Mouse (Mus musculus) erythroblast, embryonic 14.5 days (primary cell): ENCODE measurements around the gene Smtn. TPM values are rescaled to one million over a fixed set of nuclear protein-coding genes. Genes with fewer than 3 reads are reported as not detected.

Source experiments
- H3K27me3 ChIP-seq: 2 replicates; pipeline ENCODE4 v1.6.1; 2012; ENCODE audit warnings: inconsistent platforms; ENCODE audit not compliant: control insufficient read depth
- H3K36me3 ChIP-seq: 2 replicates; pipeline ENCODE4 v1.6.1; 2012; ENCODE audit warnings: mild to moderate bottlenecking, inconsistent platforms; ENCODE audit not compliant: control insufficient read depth
- H3K4me1 ChIP-seq: 2 replicates; pipeline ENCODE4 v1.6.1; 2012; ENCODE audit warnings: inconsistent platforms; ENCODE audit not compliant: control insufficient read depth
- H3K4me3 ChIP-seq: replicated peaks from 2 replicates; pipeline ENCODE3; 2012; ENCODE audit warnings: moderate library complexity, mild to moderate bottlenecking, inconsistent platforms
- H3K9me3 ChIP-seq: 2 replicates; pipeline ENCODE4 v1.6.1; 2012; ENCODE audit warnings: low read length, inconsistent platforms, mixed read lengths; ENCODE audit not compliant: control insufficient read depth
- GATA1 ChIP-seq: IDR thresholded peaks from 2 replicates; pipeline ENCODE4 v1.6.1; 2012; ENCODE audit warnings: low read length, inconsistent platforms, mixed read lengths
- TAL1 ChIP-seq: IDR thresholded peaks from 3 replicates; pipeline ENCODE4 v1.6.1; 2012; ENCODE audit warnings: low read length, inconsistent platforms, mixed read lengths
- polyA plus RNA-seq: library from polyadenylated mRNA; stranded (reverse); fragments of >175 nt; gene quantifications from 2 replicates; pipeline ENCODE4 v1.2.3, GENCODE M21; 2012

Gene Smtn
- polyA plus RNA-seq, 1 experiment = 0.65 TPM

DNA sequence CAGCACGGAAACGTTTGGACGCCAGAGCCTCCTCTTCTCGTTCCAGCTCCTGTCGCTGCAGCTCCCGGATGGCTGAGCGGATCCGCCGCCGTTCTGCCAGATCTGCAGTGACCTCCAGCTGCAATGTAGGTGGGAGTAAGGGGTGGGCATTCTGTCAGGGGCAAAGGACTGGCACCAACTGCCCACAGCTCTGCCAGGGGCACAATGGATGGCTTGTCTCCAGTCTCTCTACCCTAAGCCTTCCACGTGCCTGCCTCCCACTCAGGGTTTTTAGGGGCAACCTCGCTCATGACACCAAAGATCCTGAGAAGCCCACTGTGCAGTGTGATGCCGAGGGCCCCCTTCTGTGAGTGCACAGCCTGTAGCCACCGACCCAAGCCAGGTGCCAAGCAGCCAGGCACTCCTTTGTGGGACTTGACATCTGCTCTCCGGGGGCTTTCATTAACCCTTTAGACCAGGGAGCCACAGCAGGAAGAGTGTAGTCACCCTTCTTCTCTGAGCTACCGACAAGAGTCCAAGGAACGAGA is 6.9 kb downstream of the Smtn start:
- no peaks in the 10 kb centered on the region for H3K9me3 ChIP-seq
- H3K4me3 ChIP-seq = no peak overlapping the region
- H3K27me3 ChIP-seq = no peaks in the 10 kb centered on the region; the same call in 1 of the 2 replicates
- H3K36me3 ChIP-seq = peaks cover 26% of the 10 kb centered on the region; the same call in 1 of the 2 replicates
- peaks cover 23% of the 10 kb centered on the region for H3K4me1 ChIP-seq
- TF ChIP-seq GATA1 (no peak), TAL1 (no peak)

DNA sequence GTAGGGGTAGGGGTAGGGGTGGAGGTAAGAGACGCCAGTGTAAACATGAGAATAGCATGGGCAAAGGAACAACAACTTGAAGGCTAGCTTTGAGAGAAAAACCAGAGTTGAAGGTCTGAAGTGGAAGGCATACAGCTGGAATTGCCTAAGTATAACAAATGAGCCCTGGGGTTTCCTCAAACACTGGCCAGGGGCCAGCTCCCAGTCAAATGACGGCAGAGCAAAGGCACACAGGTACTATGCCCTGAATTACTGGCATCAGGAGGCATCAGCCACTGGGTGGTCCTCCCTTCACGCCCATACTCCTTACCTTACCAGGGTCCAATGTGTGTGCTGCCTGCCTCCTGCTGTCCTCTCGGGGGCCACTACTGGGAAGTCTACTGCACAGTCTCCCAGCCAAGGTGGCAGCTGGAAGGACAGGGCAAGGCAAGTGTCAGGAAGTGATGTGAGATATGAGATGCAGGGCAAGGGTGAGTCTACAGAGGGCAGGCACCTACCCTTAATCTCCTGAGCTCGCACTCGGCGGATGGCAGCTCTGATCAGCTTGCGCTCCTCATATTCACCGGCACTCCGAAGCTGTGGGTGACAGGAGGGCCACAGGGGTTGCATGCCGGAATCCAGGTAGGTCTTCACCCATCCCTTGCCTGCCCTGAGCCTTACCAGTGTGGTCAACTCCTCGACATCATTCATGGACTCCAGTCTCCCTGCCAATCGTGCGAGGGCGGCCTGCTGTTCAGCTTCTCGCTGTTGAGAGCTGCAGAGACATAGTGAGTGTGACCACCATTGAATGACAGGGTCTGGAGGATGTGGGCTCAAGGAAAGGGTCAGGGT is 8.1 kb downstream of the Smtn start:
- Histone ChIP-seq H3K27me3 (no peaks in the 10 kb centered on the region), H3K4me1 (peaks cover 14% of the 10 kb centered on the region), H3K4me3 (no peak overlapping the region), H3K9me3 (no peaks in the 10 kb centered on the region), H3K36me3 (peaks cover 31% of the 10 kb centered on the region; the same call in 1 of the 2 replicates)
- TF ChIP-seq TAL1 (no peak), GATA1 (no peak)

DNA sequence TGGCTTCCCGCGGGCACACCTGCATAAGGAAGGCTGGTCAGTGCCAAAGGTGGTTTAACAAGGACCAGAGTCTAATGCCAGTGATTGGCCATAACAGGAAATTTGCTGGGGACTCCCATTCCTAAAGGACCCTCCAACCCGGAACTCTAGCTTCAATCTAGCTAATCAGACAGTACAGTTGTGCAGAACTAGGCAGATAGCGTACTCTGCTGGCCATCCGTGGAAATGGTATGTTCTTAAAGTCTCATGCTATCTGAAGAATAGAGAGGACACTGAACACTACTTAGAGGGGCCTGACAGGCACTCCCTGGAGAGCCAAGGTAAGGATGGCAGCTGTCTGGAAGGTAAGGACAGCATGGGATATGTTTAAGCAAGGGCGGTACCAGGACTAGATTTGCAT is 8.8 kb downstream of the Smtn start:
- no peak overlapping the region for H3K4me3 ChIP-seq
- TF ChIP-seq TAL1 = no peak
- no peak for TF ChIP-seq GATA1
- H3K27me3 ChIP-seq = no peaks in the 10 kb centered on the region
- H3K36me3 ChIP-seq = peaks cover 31% of the 10 kb centered on the region; the same call in 1 of the 2 replicates
- H3K9me3 ChIP-seq = no peaks in the 10 kb centered on the region
- peaks cover 14% of the 10 kb centered on the region for H3K4me1 ChIP-seq

DNA sequence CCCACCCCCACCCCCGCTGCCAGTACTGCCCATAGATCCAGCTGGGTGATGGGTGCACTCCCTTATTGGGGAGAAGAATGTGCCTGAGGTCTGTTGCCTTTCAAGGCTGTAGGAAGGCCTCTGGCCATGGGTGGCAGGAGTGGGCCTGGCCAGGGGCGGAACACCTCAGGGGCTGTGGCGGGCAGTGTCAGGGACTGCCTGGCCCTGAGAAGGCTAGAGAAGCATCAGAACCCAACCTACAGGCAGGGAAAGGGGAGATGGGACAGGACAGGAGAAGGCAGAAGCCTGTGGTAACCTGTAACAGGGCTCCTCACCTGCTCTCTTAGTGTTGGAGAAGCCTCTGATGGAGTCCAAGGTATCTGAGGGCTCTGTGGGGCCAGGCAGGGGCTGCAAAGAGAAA is 9.7 kb downstream of the Smtn start:
- TF ChIP-seq GATA1 = no peak
- no peak for TF ChIP-seq TAL1
- Histone ChIP-seq H3K9me3 (no peaks in the 10 kb centered on the region), H3K27me3 (no peaks in the 10 kb centered on the region), H3K4me1 (peaks cover 10% of the 10 kb centered on the region), H3K4me3 (no peak overlapping the region), H3K36me3 (peaks cover 36% of the 10 kb centered on the region; the same call in 1 of the 2 replicates)

DNA sequence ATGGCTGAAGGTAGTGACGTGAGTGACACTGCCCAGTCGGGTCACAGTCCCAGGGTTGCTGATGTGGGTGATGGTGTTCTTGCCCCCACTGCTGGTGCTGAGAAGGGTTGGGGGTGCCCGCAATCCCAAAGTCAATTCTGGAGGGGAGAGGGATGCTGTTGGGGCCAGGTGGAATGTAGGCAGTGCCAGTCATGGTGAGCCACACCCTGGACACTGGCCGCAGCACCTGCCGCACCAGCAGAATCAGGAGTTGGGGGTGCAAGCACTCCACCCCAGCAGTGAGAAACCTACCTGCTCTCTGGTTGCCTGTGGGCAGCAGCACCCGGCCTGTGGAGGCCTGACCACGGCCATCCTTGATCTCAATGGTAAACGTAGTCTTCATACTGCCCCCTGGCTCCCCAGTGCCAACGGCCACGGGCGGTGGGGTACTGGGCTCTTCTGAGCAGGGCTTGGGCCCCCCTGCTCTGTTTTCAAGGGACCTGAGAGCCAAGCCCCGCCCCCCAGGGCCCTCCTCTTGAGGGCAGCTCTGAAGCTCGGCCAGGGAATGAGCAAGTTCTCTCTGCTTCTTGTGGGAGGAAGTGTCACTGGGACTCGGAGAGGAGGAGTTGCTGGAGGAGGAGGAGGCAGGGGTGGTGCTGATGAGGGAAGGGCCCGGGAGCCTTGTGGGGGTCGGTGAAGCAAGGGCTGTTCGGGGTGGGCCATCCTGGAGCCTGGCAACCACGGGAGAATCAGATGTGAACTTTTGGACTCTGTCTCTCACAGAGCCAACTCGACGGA is 10.7 kb downstream of the Smtn start:
- TF ChIP-seq GATA1 = no peak
- TF ChIP-seq TAL1 = no peak
- Histone ChIP-seq H3K9me3 (no peaks in the 10 kb centered on the region), H3K4me3 (no peak overlapping the region), H3K4me1 (no peaks in the 10 kb centered on the region), H3K36me3 (peaks cover 41% of the 10 kb centered on the region; the same call in 1 of the 2 replicates), H3K27me3 (no peaks in the 10 kb centered on the region)

DNA sequence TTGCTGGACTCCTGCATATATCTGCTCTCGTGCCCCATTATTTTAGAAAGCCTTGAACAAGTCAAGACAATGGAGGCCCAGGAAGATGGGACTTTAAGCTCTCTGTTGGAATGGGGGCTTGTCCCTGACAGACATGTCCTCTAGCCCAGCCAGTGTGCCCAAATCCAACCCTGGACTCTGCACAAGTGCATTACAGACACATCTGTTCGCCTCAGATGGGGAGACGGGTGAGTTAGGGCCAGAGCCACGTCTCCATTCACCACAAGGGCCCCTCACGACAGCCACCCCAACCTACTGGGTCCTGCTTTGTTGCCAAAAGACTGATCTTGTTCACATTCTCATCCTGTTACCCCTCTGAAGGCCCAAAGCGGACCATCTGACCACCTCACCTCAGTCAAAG is 12.2 kb downstream of the Smtn start:
- Histone ChIP-seq H3K4me3 (no peak overlapping the region), H3K4me1 (no peaks in the 10 kb centered on the region), H3K9me3 (no peaks in the 10 kb centered on the region), H3K27me3 (no peaks in the 10 kb centered on the region), H3K36me3 (peaks cover 45% of the 10 kb centered on the region; the same call in 1 of the 2 replicates)
- TF ChIP-seq TAL1 = no peak
- no peak for TF ChIP-seq GATA1

DNA sequence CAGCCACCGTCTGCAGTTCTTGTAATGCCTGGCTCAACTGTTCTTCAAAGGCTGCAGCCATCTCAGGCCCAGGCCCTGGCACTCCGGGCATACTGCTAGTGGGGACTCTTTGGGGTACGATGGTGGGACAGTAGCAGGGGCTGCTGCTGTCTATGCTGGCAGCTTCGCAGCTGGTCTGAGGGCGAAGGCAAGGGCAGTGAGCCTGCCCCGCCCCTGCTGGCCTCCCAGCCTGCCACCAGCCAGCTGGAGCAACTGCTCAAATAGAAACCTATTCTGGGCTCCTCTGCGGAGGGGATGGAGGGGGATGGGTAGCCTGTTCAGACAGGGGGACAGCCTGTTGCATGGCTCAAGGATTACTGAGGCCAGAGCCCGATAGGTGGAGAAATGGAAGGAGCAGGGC is 12.6 kb downstream of the Smtn start:
- no peak overlapping the region for H3K4me3 ChIP-seq
- peaks cover 41% of the 10 kb centered on the region; the same call in 1 of the 2 replicates for H3K36me3 ChIP-seq
- H3K9me3 ChIP-seq = no peaks in the 10 kb centered on the region
- TF ChIP-seq GATA1 (no peak), TAL1 (no peak)
- no peaks in the 10 kb centered on the region for H3K27me3 ChIP-seq
- no peaks in the 10 kb centered on the region for H3K4me1 ChIP-seq

DNA sequence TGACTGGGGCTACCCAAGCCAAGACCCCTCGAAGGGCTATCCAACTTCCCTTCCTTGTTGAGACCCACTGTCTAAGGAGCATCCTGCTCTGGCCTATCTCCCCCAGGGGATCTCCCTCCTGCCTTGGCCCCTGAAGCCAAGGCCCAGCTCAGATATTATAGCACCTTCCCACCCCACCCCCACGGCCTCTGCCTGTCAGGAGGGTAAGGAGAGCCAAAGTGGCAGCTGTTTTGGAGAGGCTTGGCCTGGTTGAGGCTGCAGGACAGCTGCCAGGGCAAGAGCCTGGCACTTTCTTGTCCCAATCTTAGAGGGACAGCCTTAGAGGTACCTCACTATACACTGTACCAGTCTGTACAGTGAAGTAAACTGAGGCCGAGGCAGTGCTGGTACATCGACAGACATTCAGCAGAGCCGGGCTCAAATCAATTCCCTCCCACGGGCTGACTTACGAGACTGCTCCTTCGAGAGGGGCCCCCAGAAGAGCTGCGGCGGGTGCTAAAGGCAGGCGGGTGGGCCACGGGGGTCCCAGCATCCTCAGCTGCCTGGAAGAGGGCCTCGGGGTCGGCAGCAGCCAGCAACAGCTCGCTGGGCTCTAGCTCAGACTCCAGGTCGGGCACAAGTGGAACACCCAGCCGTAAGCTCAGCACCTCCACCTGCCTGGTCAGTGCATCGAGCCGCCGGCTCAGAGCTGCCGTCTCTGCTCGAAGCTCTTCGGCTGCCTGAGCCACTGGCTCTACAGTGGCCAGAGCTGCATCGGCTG is 13.3 kb downstream of the Smtn start:
- Histone ChIP-seq H3K4me1 (no peaks in the 10 kb centered on the region), H3K36me3 (peaks cover 39% of the 10 kb centered on the region; the same call in 1 of the 2 replicates), H3K27me3 (no peaks in the 10 kb centered on the region), H3K4me3 (no peak overlapping the region), H3K9me3 (no peaks in the 10 kb centered on the region)
- TF ChIP-seq TAL1 (no peak), GATA1 (no peak)

DNA sequence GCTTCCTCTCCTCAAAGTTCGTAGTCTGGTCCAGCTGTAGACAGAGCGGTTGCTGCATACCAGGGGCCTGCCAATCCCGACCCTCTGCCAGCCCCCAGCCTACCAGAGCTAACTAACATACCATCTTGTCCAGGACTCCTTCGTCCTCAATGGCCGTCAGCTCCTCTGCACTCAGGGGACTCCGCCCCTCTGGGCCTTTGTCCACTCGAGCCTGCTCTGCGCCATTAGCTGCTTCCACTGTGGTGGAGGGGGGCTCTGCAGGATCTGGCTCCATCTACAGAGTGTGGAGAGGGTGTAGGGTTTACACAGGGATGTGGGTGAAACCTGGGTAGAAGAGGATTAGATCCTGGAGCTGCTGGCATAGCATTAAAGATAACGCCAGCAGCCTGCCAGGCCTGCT is 14.2 kb downstream of the Smtn start:
- Histone ChIP-seq H3K27me3 (no peaks in the 10 kb centered on the region), H3K9me3 (no peaks in the 10 kb centered on the region), H3K4me3 (no peak overlapping the region), H3K4me1 (no peaks in the 10 kb centered on the region), H3K36me3 (peaks cover 38% of the 10 kb centered on the region; the same call in 1 of the 2 replicates)
- TF ChIP-seq TAL1 = no peak
- TF ChIP-seq GATA1 = no peak
